Mouse (Mus musculus) stomach, postnatal 0 days (tissue): ENCODE data around the gene Rhof. TPM values are rescaled to one million over a fixed set of nuclear protein-coding genes. Genes with fewer than 3 reads are reported as not detected.
A peak's percentile ranks its signal among the peaks of the same experiment; 100 is the strongest.

Experiments used
- ATAC-seq: fragments of 200-750 bp; cut with Nextera tagmentation; 2 replicates; pipeline ENCODE4 v1.8.0; 2017; ENCODE audit not compliant: low FRiP score, low TSS enrichment
- DNase-seq: peaks from one replicate; pipeline ENCODE4 v3.0.0-alpha.2; 2016; ENCODE audit warnings: low spot score
- H3K27ac ChIP-seq: fragments of 300-500 bp; sonication (generic); replicated peaks from 2 replicates; pipeline ENCODE4 v1.5.1; 2014; ENCODE audit warnings: mild to moderate bottlenecking, control low read depth
- H3K27me3 ChIP-seq: fragments of 300-500 bp; sonication (generic); 2 replicates; pipeline ENCODE4 v1.6.1; 2014; ENCODE audit warnings: low read length; ENCODE audit not compliant: control insufficient read depth, insufficient read depth
- H3K36me3 ChIP-seq: fragments of 300-500 bp; sonication (generic); 2 replicates; pipeline ENCODE4 v1.6.1; 2014; ENCODE audit warnings: low read length, mixed read lengths; ENCODE audit not compliant: control insufficient read depth, insufficient read depth
- H3K4me1 ChIP-seq: fragments of 300-500 bp; sonication (generic); replicated peaks from 2 replicates; pipeline ENCODE4 v1.6.1; 2014; ENCODE audit warnings: antibody characterized with exemption; ENCODE audit not compliant: control insufficient read depth, insufficient read depth
- H3K4me2 ChIP-seq: fragments of 300-500 bp; sonication (generic); replicated peaks from 2 replicates; pipeline ENCODE4 v1.6.1; 2014; ENCODE audit warnings: low read depth, mild to moderate bottlenecking, control low read depth, moderate library complexity
- H3K4me3 ChIP-seq: fragments of 300-500 bp; sonication (generic); 2 replicates; pipeline ENCODE4 v1.5.1; 2014; ENCODE audit warnings: low read depth, low read length, control low read depth
- H3K9ac ChIP-seq: fragments of 300-500 bp; sonication (generic); 2 replicates; pipeline ENCODE4 v1.6.1; 2014; ENCODE audit warnings: mild to moderate bottlenecking, low read length, control low read depth, mixed read lengths
- H3K9me3 ChIP-seq: fragments of 300-500 bp; sonication (generic); 2 replicates; pipeline ENCODE4 v1.6.1; 2016; ENCODE audit warnings: low read length; ENCODE audit not compliant: control insufficient read depth
- CTCF ChIP-seq: IDR thresholded peaks from 2 replicates; pipeline ENCODE4 v1.5.1; 2016; ENCODE audit warnings: antibody characterized with exemption, low read depth, mild to moderate bottlenecking, moderate library complexity
- EP300 ChIP-seq: optimal IDR thresholded peaks from 2 replicates; pipeline ENCODE3; 2016; ENCODE audit warnings: antibody characterized with exemption
- WGBS: fragments of 180-500 bp; shearing (Covaris S2); extraction: QIAGEN DNeasy Blood & Tissue Kit; methylation state at CpG from one replicate; pipeline ENCODE4 v1.1.7; 2014; 5-methylcytosine and 5-hydroxymethylcytosine counted together
- polyA plus RNA-seq: library from polyadenylated mRNA; unstranded; fragments of >200 nt; fragmentation: Nextera tagmentation; extraction: Ambion mirVana; gene quantifications from 2 replicates; pipeline ENCODE4 v1.2.1, GENCODE M21; 2015

The Rhof gene
- polyA plus RNA-seq, 1 experiment from 2014 or later, result 18.6 TPM

GRCm38 (mm10) chr5:123130814-123131148 lies 1.7 kb downstream of the Rhof start:
- H3K9ac ChIP-seq, result no peak overlapping the region
- peak overlapping the region; percentile 30; the same call in 1 of the 2 replicates for H3K27ac ChIP-seq
- H3K36me3 ChIP-seq, result 0 out of 2 replicates have a peak, but pooled peaks cover 2% of the 10 kb centered on the region
- H3K4me3 ChIP-seq, result no peak overlapping the region
- H3K4me1 ChIP-seq, result peaks cover 15% of the 10 kb centered on the region
- H3K4me2 ChIP-seq, result no peak overlapping the region
- no peaks in the 10 kb centered on the region for H3K27me3 ChIP-seq
- ATAC-seq, result peak; percentile 44
- peak; percentile 65 for DNase-seq
- H3K9me3 ChIP-seq, result no peaks in the 10 kb centered on the region
- 74% methylated on average over 5 of the region's 5 CpGs for WGBS
- TF ChIP-seq EP300, result no peak
- TF ChIP-seq CTCF, result no peak

- Histone ChIP-seq H3K9me3 (no peaks in the 10 kb centered on the region), H3K4me1 (peaks cover 12% of the 10 kb centered on the region), H3K27ac (peak overlapping the region; percentile 30; the same call in 1 of the 2 replicates), H3K4me3 (no peak overlapping the region), H3K9ac (no peak overlapping the region), H3K36me3 (0 out of 2 replicates have a peak, but pooled peaks cover 2% of the 10 kb centered on the region), H3K27me3 (no peaks in the 10 kb centered on the region), H3K4me2 (no peak overlapping the region)
- DNase-seq (no peak), ATAC-seq (no peak)
- 87% methylated on average over 9 of the region's 9 CpGs for WGBS
- no peak for TF ChIP-seq EP300
- TF ChIP-seq CTCF, result no peak
Observed at GRCm38 (mm10) chr5:123130030-123130813, 2.3 kb downstream of the Rhof start.

GRCm38 (mm10) chr5:123129170-123129757 lies 3.2 kb downstream of the Rhof start:
- Histone ChIP-seq H3K4me2 (no peak overlapping the region), H3K36me3 (0 out of 2 replicates have a peak, but pooled peaks cover 2% of the 10 kb centered on the region), H3K27ac (no peak overlapping the region), H3K9me3 (no peaks in the 10 kb centered on the region), H3K4me3 (no peak overlapping the region), H3K9ac (no peak overlapping the region), H3K4me1 (peaks cover 3% of the 10 kb centered on the region), H3K27me3 (no peaks in the 10 kb centered on the region)
- no peak for ATAC-seq
- TF ChIP-seq CTCF, result no peak
- TF ChIP-seq EP300, result no peak
- no peak for DNase-seq
- WGBS, result 77% methylated on average over 10 of the region's 10 CpGs

GRCm38 (mm10) chr5:123128426-123129169 lies 3.9 kb downstream of the Rhof start:
- no peaks in the 10 kb centered on the region for H3K4me1 ChIP-seq
- H3K9me3 ChIP-seq, result no peaks in the 10 kb centered on the region
- 79% methylated on average over 10 of the region's 10 CpGs for WGBS
- no peak for DNase-seq
- no peak overlapping the region for H3K4me3 ChIP-seq
- ATAC-seq, result no peak
- TF ChIP-seq CTCF (no peak), EP300 (no peak)
- H3K27me3 ChIP-seq, result no peaks in the 10 kb centered on the region
- no peak overlapping the region for H3K9ac ChIP-seq
- H3K4me2 ChIP-seq, result no peak overlapping the region
- H3K36me3 ChIP-seq, result 0 out of 2 replicates have a peak, but pooled peaks cover 2% of the 10 kb centered on the region
- H3K27ac ChIP-seq, result no peak overlapping the region

GRCm38 (mm10) chr5:123127031-123127430 lies 5.5 kb downstream of the Rhof start:
- H3K27me3 ChIP-seq, result no peaks in the 10 kb centered on the region
- no peaks in the 10 kb centered on the region for H3K9me3 ChIP-seq
- H3K9ac ChIP-seq, result no peak overlapping the region
- WGBS, result 70% methylated on average over 6 of the region's 6 CpGs
- no peak overlapping the region for H3K27ac ChIP-seq
- H3K4me2 ChIP-seq, result no peak overlapping the region
- no peak for DNase-seq
- 0 out of 2 replicates have a peak, but pooled peaks cover 2% of the 10 kb centered on the region for H3K36me3 ChIP-seq
- ATAC-seq, result no peak
- H3K4me3 ChIP-seq, result no peak overlapping the region
- TF ChIP-seq EP300 (no peak), CTCF (no peak)
- no peaks in the 10 kb centered on the region for H3K4me1 ChIP-seq
